Mouse (Mus musculus) forebrain, embryonic 10.5 days (tissue): ENCODE measurements around the gene Urah. TPM values are rescaled to one million over a fixed set of nuclear protein-coding genes. Genes with fewer than 3 reads are reported as not detected.

Experiments used
- polyA plus RNA-seq: library from polyadenylated mRNA; unstranded; fragments of >200 nt; fragmentation: Nextera tagmentation; extraction: Ambion mirVana; gene quantifications from 2 replicates; pipeline ENCODE4 v1.2.1, GENCODE M21; 2016

The Urah gene
- polyA plus RNA-seq, 1 experiment from 2014 or later, result 0.41 TPM

Other genes starting within 250 kb of the Urah start
- gene Olfr46, start 233.7 kb upstream of the Urah start, polyA plus RNA-seq, result not detected in 2 replicates
- not detected in 2 replicates for gene Olfr61, start 206.0 kb upstream of the Urah start, polyA plus RNA-seq
- gene Olfr53, start 188.6 kb upstream of the Urah start, polyA plus RNA-seq, result not detected in 2 replicates
- not detected in 2 replicates for gene Olfr539, start 175.1 kb upstream of the Urah start, polyA plus RNA-seq
- gene Olfr45, start 153.1 kb upstream of the Urah start, polyA plus RNA-seq, result not detected in 2 replicates
- not detected in 2 replicates for gene Olfr541, start 137.8 kb upstream of the Urah start, polyA plus RNA-seq
- not detected in 2 replicates for gene Cyp2e1, start 71.3 kb upstream of the Urah start, polyA plus RNA-seq
- not detected in 2 replicates for gene Syce1, start 47.2 kb upstream of the Urah start, polyA plus RNA-seq
- gene Zfp941, start 12.8 kb upstream of the Urah start, polyA plus RNA-seq, result 3.7 and 3.8 TPM in 2 replicates
- not detected in 2 replicates for gene Scgb1c1, start 10.5 kb downstream of the Urah start, polyA plus RNA-seq
- gene Odf3, start 12.8 kb downstream of the Urah start, polyA plus RNA-seq, result not detected in 2 replicates
- not detected in 2 replicates for gene Gm45785, start 21.3 kb downstream of the Urah start, polyA plus RNA-seq
- 51.3 and 57.6 TPM in 2 replicates for gene Ric8a, start 21.9 kb downstream of the Urah start, polyA plus RNA-seq
- 21.2 and 22.5 TPM in 2 replicates for gene Bet1l, start 22.6 kb downstream of the Urah start, polyA plus RNA-seq
- 354 and 374 TPM in 2 replicates for gene Psmd13, start 47.0 kb downstream of the Urah start, polyA plus RNA-seq
- gene Sirt3, start 47.3 kb downstream of the Urah start, polyA plus RNA-seq, result 26.8 and 28.4 TPM in 2 replicates
- gene Cox8b, start 65.4 kb downstream of the Urah start, polyA plus RNA-seq, result not detected in 2 replicates
- 0.06 and 0.10 TPM in 2 replicates for gene Nlrp6, start 85.9 kb downstream of the Urah start, polyA plus RNA-seq
- 14.2 and 14.5 TPM in 2 replicates for gene Pgghg, start 106.4 kb downstream of the Urah start, polyA plus RNA-seq
- gene Ifitm5, start 115.3 kb downstream of the Urah start, polyA plus RNA-seq, result 2.0 TPM in 2 replicates
- 0.33 TPM in 1 of 2 replicates, not detected in the other for gene Gm45717, start 120.9 kb downstream of the Urah start, polyA plus RNA-seq
- gene Ifitm2, start 121.0 kb downstream of the Urah start, polyA plus RNA-seq, result 365 and 397 TPM in 2 replicates
- gene Ifitm1, start 132.2 kb downstream of the Urah start, polyA plus RNA-seq, result 3.7 and 4.1 TPM in 2 replicates
- gene Ifitm3, start 175.8 kb downstream of the Urah start, polyA plus RNA-seq, result 10.8 and 13.8 TPM in 2 replicates
- gene Ifitm6, start 182.9 kb downstream of the Urah start, polyA plus RNA-seq, result not detected in 2 replicates
- gene Gm17387, start 194.1 kb downstream of the Urah start, polyA plus RNA-seq, result not detected in 2 replicates
- 24.6 and 30.4 TPM in 2 replicates for gene B4galnt4, start 226.1 kb downstream of the Urah start, polyA plus RNA-seq
- gene Pkp3, start 243.2 kb downstream of the Urah start, polyA plus RNA-seq, result 2.4 and 2.8 TPM in 2 replicates